Mouse (Mus musculus) kidney, postnatal 25 days (tissue): ENCODE measurements around the gene Slc5a4a.

Experiments
- DNase-seq, 2 experiments: peaks; one replicate each; pipeline ENCODE4 v3.0.0; 2021; ENCODE audit warnings: mixed read lengths in 2 of 2

Gene Slc5a4a

DNA sequence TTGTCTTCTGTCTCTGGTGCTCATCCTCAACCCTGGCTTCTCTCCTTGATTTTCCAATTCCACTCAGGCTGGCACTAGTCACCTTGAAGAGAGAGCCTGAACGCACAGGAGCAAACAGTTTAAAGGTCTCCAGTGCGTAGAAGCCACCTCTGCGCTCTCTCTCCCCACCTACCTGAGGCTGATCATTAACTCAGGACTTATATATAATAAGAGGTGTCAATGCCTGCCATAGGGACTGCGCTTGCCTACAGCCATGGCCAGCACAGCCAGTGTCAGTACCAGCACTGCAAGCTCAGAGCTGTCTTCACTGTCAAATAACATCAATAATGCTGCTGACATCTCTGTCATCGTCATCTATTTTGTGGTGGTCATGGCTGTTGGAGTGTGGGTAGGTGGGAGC is at the start of gene Slc5a4a:
TSS of gene Slc5a4a (plus strand) at position 174 of the 400 bp plus-strand sequence.
- DNase-seq = no peak

GRCm38 (mm10) chr10:76110861-76111260 is 36.4 kb upstream of the Slc5a4a start, which contains the start of gene Slc5a4b:
Gene Slc5a4b, minus strand, starts transcription at chr10:76110961.
- DNase-seq = no peak

GRCm38 (mm10) chr10:76117966-76118365 is 29.3 kb upstream of the Slc5a4a start:
- DNase-seq = peak; percentile 72 to 74

- peak in 1 of 2 experiments; percentile 33 for DNase-seq
Observed at GRCm38 (mm10) chr10:76118741-76119140, 28.5 kb upstream of the Slc5a4a start.

GRCm38 (mm10) chr10:76120124-76120711 is 27.0 kb upstream of the Slc5a4a start:
- DNase-seq = peak in 1 of 2 experiments; percentile 4

GRCm38 (mm10) chr10:76121495-76121894 is 25.8 kb upstream of the Slc5a4a start:
- DNase-seq = no peak

- no peak for DNase-seq
Observed at GRCm38 (mm10) chr10:76132506-76132905, 14.7 kb upstream of the Slc5a4a start.

DNA sequence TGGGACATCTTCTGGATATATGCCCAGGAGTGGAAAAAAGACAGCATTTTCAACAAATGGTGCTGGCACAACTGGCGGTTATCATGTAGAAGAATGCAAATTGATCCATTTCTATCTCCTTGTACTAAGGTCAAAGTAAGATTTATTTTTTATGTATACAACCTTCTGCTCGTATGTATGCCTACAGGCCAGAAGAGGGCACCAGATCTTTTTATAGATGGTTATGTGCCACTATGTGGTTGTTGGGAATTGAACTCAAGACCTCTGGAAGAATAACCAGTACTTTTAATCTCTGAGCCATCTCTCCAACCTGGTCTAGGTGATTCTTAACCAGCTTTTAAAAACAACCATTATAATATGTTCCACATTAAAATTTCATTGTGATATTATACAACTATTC is 10.9 kb upstream of the Slc5a4a start:
- DNase-seq = no peak

DNA sequence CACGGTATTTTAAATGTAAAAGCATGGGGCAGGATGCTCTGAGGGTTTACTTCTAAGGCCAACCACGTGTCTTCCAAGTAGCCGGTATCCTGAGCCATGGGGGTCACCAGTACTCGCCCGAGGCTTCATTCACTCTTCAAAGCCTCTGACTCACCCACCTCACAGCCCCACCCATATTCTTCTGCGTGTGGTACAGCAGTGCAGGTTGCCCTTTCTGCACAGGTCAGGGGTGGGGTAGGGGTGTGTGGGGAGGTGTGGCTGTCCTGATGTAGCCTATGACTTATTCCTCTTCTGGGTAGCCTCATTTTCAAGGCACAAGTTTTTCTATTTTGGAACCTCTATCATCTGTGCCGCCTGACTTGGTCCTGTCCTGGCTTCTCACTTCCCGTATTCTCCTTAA is 405 bp upstream of the Slc5a4a start:
- DNase-seq = no peak

GRCm38 (mm10) chr10:76155911-76156310 is 8.7 kb downstream of the Slc5a4a start:
- DNase-seq = no peak

DNA sequence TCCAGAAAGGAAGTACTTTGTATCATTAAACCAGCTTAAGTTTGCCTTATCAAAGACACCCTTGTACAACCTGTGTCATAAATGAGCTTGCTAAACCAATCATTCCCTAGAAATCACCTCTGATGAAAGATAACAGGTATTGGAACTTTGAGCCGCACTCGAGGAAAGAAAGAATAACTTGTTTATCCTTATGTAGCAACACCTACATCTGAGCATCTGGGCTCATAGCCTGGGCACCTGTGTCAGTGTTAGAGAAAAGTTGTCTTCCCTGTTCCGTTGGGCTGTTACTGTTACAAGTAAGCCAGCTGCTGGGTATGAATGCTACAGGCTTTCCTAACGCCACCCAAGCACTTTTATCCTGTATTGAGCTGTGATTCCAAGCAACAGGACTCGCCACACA is 10.3 kb downstream of the Slc5a4a start:
- DNase-seq = no peak

- no peak for DNase-seq
Observed at GRCm38 (mm10) chr10:76158009-76158408, 10.8 kb downstream of the Slc5a4a start.

DNA sequence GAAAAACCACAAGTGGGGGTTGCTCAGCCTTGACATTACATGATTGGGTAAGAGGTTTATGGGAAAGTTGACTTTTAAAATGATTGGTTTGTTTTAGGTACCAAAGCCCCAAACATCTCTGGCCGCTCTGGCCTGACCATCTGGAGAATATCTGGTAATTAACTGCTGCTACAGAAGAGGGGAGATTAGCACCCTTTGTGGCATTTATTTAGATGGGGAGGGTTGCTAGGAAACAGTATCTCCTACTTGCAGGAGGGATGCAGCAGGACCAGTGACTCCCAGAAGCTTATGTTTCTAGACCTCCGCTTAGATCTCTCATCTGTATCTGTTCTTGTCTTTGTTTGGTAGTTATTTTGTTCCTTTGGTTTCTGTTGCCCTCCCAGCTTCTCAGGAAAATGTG is 27.6 kb downstream of the Slc5a4a start:
- DNase-seq = no peak

DNA sequence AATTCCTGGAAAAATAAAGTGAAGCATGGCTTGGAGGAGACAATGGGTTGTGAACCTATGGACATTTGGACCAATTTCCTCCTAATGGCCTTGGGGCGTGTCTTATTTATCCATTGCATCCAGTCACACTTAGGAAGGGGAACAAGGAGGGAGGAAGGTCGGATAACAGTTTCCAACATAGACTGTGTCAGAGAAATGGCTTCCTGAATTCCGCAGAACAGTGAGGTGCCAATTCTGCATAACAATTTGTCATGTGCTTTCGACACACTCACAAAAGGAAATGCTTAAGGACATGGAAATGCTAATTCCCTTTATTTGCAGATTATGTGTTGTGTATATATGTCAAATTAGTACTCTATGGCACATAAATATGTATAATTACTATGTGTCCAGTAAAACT is 38.0 kb downstream of the Slc5a4a start:
- no peak for DNase-seq

GRCm38 (mm10) chr10:76188010-76188409 is 40.8 kb downstream of the Slc5a4a start:
- no peak for DNase-seq

DNA sequence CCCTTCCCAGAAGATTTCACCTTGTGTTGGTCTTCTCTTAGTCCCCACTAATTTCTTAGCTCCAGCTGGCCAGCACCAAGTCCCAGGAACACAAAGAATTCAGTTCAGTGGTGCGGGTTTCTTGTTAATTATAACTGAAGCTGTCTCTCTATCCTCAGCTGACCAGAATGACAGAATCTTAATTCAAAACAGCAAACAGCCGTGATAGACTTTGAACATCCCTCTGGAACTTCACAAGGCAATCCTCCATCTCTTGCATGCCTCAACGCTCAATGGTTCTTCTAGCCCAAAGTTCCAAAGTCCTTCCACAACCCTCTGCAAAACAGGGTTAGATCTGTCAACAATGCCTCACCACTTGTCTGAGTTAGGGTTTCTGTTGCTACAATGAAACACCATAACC is 54.2 kb downstream of the Slc5a4a start:
- DNase-seq = no peak

DNA sequence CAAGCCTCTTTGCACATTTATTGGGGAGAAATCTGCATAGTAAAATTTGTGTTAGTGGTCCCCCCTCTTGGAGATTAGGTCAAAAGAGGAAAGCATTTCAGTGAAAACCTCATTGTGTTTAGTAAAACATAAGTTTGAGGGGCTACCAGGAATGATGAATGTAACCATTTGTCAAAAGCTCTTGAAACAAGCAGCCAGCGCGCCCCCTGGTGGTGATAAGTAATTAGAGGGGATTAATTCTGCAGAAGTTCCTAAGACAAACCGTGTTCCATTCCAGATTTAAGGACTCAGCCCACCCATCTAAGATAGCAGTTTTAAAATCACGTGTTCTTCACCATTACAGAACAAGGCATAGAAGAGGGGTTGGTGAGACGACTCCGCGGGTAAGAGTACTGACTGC is 54.7 kb downstream of the Slc5a4a start:
- DNase-seq = peak; percentile 74 to 92

GRCm38 (mm10) chr10:76203798-76204283 is 56.6 kb downstream of the Slc5a4a start:
- DNase-seq = peak in 1 of 2 experiments; percentile 55

GRCm38 (mm10) chr10:76207262-76207796 is 60.1 kb downstream of the Slc5a4a start:
- no peak for DNase-seq

DNA sequence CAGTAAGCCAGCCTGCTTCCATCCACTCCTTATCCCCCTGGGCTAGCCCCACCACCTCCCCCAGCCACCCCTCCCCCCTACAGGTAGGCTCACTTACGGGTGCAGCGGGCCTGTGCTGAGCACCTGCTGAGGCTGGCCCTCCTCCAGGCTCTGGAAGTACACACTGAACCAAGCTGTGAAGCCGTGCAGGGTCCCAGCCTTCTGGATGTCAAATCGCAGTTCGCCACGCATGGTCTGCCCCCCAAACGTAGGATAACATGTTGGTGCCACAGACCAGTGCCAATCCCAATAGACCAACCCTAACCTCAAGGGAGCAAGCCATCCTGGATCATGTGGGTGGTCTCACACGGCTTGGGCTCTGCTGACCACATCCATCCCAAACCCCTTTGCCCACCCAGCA is 62.0 kb downstream of the Slc5a4a start:
- no peak for DNase-seq

GRCm38 (mm10) chr10:76210806-76211205 is 63.6 kb downstream of the Slc5a4a start:
- no peak for DNase-seq

GRCm38 (mm10) chr10:76212121-76212520 is 64.9 kb downstream of the Slc5a4a start:
- no peak for DNase-seq

- DNase-seq = no peak
Observed at GRCm38 (mm10) chr10:76214161-76214560, 66.9 kb downstream of the Slc5a4a start.

- peak in 1 of 2 experiments; percentile 25 for DNase-seq
Observed at GRCm38 (mm10) chr10:76217056-76217455, 69.8 kb downstream of the Slc5a4a start.

DNA sequence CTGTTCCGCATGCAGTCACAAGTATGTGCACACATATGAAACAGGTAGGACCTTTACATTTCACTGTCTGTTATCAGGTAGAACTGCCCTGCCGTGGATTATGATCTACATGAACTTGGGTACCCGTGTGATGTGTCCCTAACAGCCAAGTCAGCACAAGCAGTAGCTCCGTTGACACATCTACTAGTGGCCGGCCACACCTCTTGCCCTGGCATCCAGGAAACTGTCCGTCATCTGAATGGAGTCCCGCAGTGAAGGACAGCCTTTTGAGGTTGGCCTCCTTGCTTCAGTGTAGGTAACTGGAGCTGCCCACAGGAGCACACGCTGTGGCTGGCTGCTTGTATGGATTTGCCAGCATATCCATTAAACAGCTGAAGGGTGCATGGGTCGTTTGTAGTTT is 71.0 kb downstream of the Slc5a4a start:
- DNase-seq = no peak
